Mouse (Mus musculus) cerebellum, adult 2 months (tissue): ENCODE data around the gene Fgf8.

ENCODE experiments used
- CTCF ChIP-seq: fragments of 200-500 bp; IDR thresholded peaks from 2 replicates; pipeline ENCODE4 v1.5.1; 2011; ENCODE audit warnings: low read depth, mild to moderate bottlenecking, control low read depth, low read length, moderate library complexity, borderline replicate concordance; ENCODE audit not compliant: insufficient read depth
- POLR2A ChIP-seq: fragments of 200-500 bp; IDR thresholded peaks from 2 replicates; pipeline ENCODE4 v1.6.1; 2011; ENCODE audit warnings: low read length, control low read depth, borderline replicate concordance; ENCODE audit not compliant: insufficient read depth

GRCm38 (mm10) chr19:45737846-45738484, 4.8 kb downstream of the Fgf8 start:
- TF ChIP-seq CTCF (no peak), POLR2A (no peak)
